ENCODE assay signal across 1 mouse cellular context in genomic region chr4:59533268-59533667, GRCm38 (mm10).
TF ChIP-seq lines count a peak whose summit lies in the region.

No protein-coding gene starts in this region.

TF ChIP-seq in MEL, 35 proteins besides CTCF, POLR2A, EP300 and RAD21 (continued from another document):
- TF ChIP-seq MYB (IDR thresholded peaks at IDR 0.05; ENCODE audit: low read depth, low read length), result peak; percentile 95
- TF ChIP-seq BHLHE40 (IDR thresholded peaks at IDR 0.05; ENCODE audit: borderline replicate concordance, low read depth, low read length), result peak; percentile 94
- no peak for TF ChIP-seq USF2 (IDR thresholded peaks at IDR 0.05; ENCODE audit: borderline replicate concordance in 1 of 2, insufficient read depth in 1 of 2, low read depth in 1 of 2, low read length in 2 of 2)
- peak; percentile 99 for TF ChIP-seq ETS1 (IDR thresholded peaks at IDR 0.05; ENCODE audit: low read depth, low read length)
- peak; percentile 93; the same call in 1 of the 2 replicates for TF ChIP-seq MAFK (IDR thresholded peaks at IDR 0.05; ENCODE audit: borderline replicate concordance, low read depth, low read length)
- TF ChIP-seq E2F4 (IDR thresholded peaks at IDR 0.05; ENCODE audit: borderline replicate concordance, low read depth, low read length), result no peak
- no peak for TF ChIP-seq USF1 (IDR thresholded peaks at IDR 0.05; ENCODE audit: low read depth, low read length)
- peak; percentile 97 for TF ChIP-seq RCOR1 (IDR thresholded peaks at IDR 0.05; ENCODE audit: low read depth, low read length)
- TF ChIP-seq ZNF384 (IDR thresholded peaks at IDR 0.05; ENCODE audit: low read depth, low read length), result no peak; the same call in 1 of the 2 replicates
- peak; percentile 59; the same call in 1 of the 2 replicates for TF ChIP-seq ELF1 (IDR thresholded peaks at IDR 0.05; ENCODE audit: low read depth, low read length)
- no peak for TF ChIP-seq NELFE (IDR thresholded peaks at IDR 0.05; ENCODE audit: low read depth, low read length)
